Mouse (Mus musculus) retina, postnatal 7 days (tissue): ENCODE results near the gene Ap5s1.

Experiments used
- DNase-seq: peaks from one replicate; pipeline ENCODE4 v3.0.0-alpha.2; 2012; ENCODE audit warnings: low read depth, low spot score

Ap5s1 gene

DNA sequence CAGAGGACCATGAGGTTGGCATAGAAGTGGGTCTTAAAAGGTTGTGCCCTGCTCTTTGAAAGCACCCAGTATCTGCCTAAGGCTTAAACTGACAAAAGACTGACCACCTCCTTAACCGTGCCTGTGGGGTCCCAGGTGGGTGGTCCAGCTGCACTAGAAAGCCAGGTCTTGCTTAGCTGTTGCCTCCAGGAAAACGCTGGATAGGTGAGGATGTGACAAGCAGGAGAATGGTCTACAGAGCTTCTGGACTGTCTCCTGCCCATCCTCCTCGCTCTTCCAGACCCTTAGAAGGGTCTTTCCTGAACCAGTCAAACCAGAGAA lies 19.3 kb upstream of the Ap5s1 start:
- DNase-seq = no peak

DNA sequence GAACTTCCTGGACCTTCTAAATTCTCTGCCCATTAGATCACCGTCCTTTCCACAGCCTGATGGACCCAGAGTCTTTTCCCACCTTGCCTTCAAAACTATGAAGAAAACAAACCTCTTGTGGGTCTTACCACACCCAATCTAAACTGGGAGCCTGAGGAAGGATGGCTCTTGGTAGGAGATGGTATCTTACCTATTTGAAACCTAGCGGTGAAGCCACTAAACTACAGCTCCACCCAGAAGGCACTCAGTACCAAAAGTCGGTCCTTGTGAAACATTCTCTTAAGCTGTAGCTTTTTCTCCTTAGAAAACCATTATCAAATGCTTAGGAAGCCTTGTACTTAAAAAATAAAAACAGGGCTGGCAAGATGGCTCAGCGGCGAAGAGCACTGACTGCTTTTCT lies 18.6 kb upstream of the Ap5s1 start:
- no peak for DNase-seq

DNA sequence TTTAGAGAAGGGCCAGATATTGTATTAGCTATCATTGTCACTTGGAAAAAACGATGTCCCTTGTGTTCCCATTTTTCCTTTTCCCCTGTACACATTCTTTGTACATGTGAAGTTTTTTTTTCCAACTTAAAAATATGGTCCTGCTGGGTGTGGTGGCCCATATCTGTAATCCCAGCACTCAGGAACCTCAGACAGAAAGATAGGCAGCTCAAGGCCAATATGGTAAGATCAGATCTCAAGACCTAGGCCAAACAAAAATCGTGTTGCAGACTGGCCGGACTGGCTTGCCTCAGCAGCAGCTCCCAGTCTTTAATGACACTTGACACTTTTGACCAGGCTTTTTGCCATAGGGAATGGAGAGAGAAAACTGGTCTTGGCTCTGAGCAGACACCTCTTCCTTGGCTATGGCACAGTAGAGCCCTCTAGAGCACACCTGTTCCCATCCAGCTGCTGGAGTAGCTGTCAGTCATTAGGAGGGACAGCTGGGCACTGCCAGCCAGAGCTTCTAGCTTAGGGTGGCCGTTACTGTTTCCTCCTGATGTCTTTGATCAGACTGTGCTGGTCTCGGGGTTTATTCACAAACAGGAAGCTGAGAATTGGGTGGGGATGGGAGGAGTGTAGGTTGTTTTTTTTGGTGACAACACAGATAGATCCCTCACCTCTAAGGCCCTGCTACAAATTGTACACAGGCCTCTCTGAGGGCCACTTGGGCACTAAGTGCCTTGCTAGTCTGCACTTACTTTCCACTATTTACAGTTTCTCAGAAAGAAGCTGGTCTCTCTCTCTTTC lies 17.2 kb upstream of the Ap5s1 start:
- no peak for DNase-seq

DNA sequence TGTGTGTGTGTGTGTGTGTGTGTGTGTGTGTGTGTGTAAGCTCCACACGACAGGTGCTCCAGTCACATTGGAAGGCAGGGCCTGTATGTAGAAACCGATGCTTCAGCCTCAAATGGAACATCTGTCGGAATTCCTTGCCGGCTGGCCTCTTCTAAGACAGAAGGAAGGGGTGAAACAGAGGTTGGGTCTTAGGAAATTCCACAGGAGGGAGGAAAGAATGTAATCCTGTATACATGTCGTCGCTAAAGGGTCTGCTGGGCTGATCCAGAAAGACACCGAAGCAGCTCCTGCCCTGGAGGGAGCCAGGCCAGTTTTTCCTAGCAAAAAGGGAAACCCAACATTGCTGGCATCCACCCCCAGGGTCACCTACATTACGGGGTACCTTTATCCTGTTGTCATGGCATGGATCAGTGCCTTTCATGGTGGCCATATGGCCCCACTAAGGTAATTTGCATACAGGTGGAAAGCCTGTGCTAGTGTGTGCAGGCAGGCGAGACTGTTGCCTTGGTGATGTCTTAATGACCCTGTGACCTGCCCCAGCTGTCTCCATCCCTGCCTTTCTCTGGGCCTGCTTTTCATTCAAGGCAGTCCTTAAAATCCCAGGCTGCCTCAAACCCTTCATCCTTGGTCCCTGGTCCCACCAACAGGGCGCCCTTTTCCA lies 16.4 kb upstream of the Ap5s1 start:
- no peak for DNase-seq

DNA sequence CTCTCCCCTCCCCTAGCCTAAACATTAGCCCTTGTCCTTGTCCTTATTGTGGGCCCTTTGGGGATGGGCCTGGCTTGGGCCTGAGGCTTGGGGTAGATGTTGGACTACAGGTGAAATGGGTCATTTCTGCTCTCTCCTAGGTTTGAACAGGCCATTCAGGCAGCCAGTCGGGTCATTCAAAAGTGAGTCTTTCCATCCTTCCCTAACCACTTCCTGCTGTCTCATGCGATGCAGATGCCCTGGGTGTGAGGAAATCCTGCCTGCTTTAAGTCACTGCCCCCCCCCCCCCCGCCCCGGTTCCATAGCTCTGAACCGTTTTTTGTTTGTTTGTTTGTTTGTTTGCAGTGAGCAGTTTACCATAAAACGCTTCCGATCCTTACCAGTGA lies 15.9 kb upstream of the Ap5s1 start:
- no peak for DNase-seq

DNA sequence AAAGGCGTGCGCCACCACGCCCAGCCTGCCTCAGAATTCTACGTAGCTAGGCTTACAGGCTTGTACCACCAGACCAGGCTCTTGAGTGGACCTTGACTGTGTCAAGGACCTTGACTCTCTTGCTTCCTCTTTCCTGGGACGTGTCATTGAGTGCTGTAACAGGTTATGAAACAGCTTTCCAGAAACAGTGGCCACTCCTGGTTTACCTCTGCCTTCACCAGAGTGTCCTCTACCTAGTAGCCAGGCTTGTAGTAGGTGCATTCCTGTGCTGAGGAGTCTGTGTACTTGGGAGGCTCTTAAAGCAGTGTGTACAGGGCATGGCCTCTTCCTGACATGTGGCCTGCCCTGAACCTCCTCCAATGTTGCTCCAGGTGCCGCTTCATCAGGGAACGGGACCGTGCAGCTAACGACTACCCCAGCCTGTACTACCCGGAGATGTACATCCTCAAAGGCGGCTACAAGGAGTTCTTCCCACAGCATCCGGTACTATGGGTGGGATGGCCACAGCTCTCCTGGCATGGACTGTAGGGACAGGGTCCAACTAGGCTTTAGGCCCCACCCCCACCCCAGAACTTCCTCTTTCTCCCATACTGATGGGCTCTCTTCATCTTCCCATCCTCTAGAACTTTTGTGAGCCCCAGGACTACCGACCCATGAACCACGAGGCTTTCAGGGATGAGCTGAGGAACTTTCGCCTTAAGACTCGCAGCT lies 10.1 kb upstream of the Ap5s1 start:
- no peak for DNase-seq

DNA sequence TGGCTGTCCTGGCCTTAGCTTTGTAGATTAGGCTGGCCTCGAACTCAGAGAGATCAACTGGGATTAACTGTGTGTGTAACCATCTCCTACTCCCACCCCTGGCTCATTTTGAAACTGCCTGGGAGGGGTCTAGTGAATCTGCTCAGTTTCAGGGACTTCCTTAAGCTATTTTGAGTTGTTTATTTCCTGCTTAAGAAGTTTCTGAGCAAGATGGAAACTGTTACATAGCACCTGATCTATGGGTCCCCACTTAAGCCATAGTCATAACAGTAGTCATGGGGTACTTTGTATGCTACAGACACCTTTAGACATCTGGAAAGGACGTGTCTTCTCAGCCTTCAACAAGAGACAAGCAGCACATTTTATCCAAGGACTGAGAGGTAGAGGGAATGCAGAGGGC lies 6.2 kb upstream of the Ap5s1 start:
- DNase-seq = no peak

DNA sequence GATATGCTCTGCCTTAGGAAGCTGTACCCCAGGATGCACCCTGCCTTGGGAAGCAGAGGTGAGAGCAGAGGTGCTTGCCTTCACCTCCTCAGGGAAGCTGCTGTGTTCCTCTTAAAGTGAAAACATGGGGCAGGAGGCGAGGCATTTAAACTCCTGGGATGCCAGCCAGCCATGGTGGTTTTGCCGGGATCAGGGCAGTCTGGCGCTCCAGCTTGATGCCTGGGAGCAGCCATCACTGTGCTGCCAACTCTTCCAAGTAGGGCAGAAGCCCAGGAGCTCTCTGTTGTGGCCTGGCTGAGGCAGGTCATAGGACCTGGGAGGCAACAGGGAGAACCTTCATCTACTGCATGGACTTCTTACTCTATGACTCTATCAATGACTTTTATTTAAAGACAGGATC lies 5.6 kb upstream of the Ap5s1 start:
- DNase-seq = no peak

DNA sequence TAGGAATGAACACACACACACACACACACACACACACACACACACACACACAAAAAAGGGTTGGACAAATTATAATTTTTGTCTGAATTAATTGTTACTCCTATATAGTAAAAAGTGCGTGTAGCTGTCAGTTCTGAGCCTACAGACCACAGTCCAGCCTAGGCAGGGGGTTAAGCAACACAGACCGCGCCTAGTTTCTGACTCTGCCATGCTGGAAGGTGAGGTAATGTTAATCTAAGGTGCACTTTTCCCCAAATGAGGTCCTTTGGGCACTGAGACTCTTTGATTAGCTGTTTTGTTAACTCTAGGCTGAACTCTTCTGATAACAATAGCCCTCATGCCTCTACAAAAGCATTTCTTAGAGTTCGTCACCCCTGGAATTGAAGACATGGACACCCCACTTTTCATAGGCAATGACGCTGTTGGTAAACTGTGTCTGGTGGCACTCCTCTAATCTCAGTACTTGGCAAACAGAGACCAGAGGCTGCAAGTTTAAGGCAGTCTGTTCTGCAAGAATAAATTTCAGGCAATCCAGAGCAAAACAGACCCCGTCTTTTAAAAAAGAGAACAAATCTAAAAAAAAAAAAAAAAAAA lies 3.0 kb upstream of the Ap5s1 start:
- no peak for DNase-seq

DNA sequence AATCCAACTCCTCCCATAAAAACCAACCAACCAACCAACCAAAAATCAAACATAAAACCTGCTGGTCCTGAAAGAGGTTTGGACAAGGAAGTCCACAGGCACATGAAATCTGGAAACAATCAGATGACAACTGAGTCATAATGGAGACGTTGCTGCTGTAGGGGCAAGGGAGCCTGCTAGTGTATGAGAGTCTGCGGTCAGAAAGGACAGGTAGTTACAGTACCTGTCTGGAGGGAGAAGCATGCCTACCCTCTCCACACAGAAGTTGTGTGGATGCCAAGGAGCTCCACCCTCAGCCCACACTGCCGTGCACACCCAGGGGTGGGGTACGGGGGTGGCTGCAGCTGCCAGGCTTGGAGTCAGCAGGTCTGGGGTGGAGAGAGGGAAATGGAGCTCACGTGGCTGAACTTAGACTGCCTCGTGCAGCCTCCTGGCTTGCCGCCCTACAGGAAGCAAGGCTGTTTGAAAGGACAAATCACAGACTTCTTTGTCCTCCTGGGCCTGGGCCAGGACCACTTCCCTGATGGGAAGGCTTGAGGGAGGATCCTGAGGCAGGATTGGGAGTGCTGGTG lies 2.4 kb upstream of the Ap5s1 start:
- no peak for DNase-seq

DNA sequence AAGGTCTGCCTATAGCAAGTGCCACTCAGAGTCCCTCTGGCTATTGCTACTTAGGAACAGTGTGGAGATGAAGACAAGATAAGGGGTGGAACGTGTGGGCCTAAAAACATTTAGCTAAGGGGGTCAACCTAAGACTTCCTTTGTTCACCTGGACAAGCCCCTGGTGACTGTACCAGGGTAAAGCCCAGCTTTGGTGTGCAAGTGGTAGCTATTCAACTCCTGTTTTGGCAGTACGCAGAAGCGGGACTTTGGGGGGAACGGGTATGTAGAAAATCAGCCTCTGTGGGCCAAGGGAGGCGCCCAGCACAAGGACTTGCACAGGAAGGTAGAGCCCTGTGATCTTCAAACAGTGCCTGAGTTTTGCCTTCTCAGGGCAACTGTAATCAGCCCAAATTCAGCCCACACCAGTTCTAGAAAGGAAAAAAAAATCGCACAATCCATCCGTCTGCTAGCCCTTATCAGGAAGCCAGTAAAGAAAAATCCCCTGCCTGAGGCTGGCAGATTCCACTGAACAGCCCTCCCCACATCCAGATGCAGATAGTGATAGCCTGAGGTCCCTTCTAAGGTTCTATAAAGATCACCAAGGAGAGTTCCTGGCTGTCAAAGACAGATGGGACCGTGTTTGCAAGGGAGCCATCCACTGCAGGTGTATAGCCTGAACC lies 1.2 kb upstream of the Ap5s1 start:
- no peak for DNase-seq

DNA sequence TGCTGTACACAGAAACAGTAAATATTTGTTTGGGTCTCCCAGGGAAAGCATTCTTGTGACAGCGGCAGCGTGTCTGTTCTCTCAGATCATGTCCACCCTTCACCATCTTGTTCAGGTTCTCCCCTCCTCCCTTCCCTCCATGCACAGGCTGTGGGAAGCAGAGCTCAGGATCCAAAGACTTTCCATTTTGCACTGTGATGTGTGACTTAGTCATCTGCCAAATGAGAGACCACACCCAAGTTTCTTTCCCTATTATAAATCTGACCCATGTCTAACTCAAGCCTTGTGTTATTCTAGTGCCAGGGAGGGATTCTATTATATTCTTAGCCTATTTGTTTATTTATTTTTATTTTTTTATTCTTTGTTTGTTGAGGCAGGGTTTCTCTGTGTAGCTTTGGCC lies 1.5 kb downstream of the Ap5s1 start:
- no peak for DNase-seq

DNA sequence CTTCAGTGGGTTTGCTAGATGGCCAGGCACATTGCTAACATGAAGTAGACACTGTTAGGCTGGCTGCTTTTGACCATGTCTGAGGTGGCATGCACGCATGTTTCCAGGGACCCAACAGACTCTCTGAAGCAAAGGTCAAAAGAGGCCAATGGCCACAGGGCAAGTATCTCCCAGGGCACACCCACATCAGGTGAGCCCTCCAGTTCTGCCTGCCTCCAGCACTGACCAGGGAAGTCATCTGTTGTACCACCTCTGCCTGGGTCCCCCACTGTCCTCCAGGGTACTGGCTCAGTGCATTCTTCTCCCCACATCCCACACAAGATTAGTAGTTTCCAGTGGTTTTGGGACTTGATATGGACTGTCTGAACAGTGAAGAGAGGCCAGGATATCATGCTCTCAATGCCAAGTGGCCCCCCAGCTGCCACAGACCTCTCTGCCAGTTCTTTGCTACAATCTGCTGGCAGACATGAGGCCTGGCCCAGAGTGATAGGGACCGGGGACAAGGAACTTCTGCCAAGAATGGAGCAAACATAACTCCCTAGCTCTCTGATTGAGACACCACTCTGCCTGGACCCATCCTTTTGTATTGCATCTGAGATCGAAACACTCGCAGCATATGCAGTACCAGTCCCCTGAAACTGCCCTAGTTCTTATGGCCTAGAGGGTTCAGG lies 2.4 kb downstream of the Ap5s1 start:
- DNase-seq = no peak

DNA sequence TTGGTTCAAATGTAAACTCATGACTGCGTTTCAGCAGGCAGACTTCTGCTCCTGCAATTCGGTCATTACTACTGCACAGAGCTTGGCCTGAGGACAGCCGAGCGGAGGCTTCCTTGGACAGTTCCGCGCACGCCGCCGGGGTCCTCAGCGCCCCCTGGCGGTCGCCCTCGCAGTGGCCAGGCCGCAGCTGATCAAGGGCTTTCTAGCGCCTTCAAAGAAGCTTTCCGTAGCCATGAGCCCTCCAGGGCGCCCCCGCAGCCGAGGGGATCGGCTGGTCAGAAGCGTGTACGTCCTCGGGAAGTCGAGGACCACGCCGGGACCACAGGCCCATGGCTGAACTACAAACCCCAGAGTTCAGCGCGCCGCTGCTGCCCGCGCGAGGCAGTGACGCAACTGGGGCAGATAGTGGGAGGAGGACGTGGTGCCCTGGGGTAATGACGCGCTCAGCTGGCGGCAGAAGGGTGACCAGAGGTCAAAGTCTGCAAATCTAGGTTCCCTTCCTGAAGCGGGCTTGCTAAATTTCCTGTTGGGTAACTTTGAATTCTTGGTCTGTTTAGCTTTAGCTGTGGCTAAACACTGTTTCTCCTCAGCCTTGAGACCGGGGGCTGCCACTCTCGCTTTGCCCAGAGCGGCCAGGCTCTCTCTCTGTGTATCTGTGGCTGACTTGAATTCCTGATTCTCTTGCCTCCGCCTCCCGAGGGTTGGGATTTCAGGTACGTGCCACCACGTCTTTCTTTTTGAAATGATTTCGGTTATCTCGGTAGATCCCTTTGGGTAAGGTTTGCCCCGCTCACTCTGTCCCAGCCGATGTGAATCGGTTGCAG lies 3.3 kb downstream of the Ap5s1 start:
- peak; percentile 88 for DNase-seq

DNA sequence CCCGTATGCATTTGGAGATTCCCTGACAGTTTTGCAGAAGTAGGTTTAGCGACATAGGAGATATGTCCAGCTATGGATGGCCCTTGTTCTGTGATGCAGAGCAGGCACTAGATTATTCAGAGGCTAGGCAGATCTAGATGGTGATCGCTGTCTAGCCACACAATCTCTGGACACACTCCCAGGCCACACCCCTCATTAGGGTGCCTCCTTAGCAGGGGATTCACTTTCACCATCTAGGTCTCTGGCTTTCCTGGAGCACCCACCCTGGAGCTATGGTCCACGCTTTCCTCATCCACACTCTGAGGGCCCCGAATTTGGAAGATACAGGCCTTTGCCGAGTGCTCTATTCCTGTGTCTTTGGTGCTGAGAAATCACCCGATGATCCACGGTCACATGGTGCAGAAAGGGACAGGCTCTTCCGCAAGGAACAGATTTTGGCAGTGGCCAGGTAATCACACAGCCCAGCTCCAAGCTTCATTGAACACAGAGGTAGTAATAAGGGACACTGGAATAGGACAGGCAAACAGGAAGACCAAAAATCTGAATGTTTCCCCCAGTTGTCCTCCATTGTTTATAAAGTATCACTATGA lies 4.2 kb downstream of the Ap5s1 start:
- no peak for DNase-seq

DNA sequence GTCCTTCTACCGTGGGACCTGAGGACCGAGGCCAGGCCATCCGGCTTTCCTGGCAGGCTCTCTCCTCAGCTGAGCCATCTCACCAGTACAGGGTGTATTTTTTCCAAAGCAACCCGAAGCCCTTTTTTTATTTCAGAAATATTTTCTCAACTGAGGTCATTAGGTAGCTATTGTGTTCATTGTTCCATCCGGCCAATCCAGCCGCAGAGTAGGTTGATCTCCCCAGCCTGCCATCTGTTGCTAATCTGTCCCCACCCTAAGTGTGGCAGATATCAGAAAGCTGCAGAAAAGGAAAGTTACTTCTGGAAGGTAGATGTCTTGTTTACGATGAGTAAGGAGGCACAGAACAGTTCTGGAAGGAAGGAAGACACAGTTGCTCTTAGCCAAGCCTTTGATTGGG lies 6.9 kb downstream of the Ap5s1 start:
- no peak for DNase-seq

DNA sequence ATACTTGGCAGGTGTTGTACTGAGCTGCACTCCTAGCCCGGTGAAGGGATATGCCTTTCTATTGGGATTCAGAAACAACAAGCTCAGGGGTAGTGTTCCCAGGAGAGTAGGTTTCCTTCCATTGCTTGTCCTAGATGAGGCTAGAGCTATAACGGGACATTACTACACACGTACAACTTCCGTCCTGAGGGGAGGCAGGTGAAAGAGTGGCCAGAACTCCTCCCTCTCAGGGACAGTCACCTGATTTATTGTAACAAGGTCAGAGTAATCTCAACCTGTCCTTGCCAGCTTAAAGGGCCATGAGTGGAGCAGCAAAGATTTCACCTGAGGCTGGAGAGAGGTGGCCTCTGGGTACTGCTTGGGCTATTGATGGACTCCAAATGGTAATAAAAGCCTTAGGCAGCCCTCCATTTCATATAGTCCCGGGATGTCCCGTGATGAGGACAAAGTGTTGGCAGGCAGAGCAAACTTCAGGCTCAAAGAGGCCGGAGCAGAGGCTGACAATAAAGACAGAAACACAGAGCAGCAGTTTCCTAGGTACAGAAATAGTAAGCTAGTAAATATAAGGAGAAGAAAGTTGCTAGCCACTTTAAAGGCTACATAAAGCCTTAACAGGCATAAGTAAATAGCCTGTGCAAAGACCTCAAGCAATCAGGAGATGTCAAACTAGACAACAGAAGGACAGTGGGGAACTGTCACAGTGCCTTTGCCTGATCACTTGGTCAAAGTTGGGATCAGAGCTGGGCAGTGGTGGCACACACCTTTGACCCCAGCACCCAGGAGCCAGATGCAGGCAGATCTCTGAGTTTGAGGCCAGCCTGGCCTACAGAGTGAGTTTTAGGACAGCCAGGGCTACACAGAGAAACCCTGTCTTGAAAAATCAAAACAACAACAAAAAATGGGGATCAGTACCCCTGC lies 9.3 kb downstream of the Ap5s1 start:
- no peak for DNase-seq

DNA sequence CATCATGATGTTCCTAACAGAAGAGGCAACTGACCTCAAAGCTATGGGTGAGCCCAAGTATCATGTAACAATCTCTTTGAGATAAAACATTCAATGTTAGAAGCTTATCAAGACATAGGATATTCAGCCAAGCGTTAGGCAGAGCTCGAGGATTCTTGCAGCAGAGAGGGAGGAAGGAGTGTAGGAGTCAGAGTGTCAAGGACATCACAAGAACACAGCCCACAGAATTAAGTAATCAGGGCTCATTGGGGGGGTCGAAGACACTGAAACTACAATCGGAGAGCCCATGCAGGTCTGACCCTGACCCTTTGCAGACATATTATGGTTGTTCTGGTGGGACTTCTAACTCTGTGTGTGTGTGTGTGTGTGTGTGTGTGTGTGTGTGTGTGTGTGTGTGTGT lies 13.2 kb downstream of the Ap5s1 start:
- no peak for DNase-seq
